Comparison of ENCODE assay signal across 8 mouse cellular contexts in the genomic region with DNA sequence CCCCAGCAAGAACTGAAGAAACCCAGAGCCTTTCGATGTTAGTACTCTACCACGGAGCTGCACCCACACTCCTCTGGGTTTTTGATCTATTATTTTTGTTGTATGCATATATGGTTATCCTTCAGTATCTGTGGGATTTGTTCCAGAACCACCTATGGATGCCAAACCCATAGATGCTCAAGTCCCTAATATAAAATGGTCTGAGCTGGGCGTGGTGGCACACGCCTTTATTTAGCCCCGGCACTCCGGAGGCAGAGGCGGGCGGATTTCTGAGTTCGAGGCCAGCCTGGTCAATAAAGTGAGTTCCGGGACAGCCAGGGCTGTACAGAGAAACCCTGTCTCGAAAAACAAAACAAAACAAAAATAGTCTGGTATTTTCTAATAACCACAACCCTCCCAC. TPM values are rescaled to one million over a fixed set of nuclear protein-coding genes. Genes with fewer than 3 reads are reported as not detected.
DNase-seq lines count a peak whose midpoint lies in the region; ATAC-seq and TF ChIP-seq lines count a peak whose summit lies in the region.

No protein-coding gene starts in this region.

- H3K27me3 ChIP-seq in kidney, embryonic 14.5 days (ENCODE audit: control insufficient read depth, insufficient read depth, low read length) = no peaks in the 10 kb centered on the region
- H3K27me3 ChIP-seq in embryonic facial prominence, embryonic 11.5 days (ENCODE audit: control insufficient read depth, insufficient read depth, low read length) = no peaks in the 10 kb centered on the region
- no peaks in the 10 kb centered on the region for H3K27me3 ChIP-seq in intestine, embryonic 16.5 days (replicated peaks; ENCODE audit: control insufficient read depth, insufficient read depth, low read length)
- no peaks in the 10 kb centered on the region for H3K27me3 ChIP-seq in myocyte (ENCODE audit: control insufficient read depth, insufficient read depth, insufficient read length)

- peaks cover 20% of the 10 kb centered on the region for H3K79me2 ChIP-seq in myocyte (ENCODE audit: control insufficient read depth, insufficient read depth)

- H3ac ChIP-seq in myocyte (ENCODE audit: control insufficient read depth, insufficient read length) = no peak overlapping the region

- peaks cover 55% of the 10 kb centered on the region for H3K36me3 ChIP-seq in kidney, embryonic 14.5 days (ENCODE audit: control insufficient read depth, insufficient read depth, low read length)
- H3K36me3 ChIP-seq in embryonic facial prominence, embryonic 11.5 days (replicated peaks; ENCODE audit: control insufficient read depth, insufficient read depth, low read depth, low read length) = peaks cover 10% of the 10 kb centered on the region
- peaks cover 14% of the 10 kb centered on the region for H3K36me3 ChIP-seq in intestine, embryonic 16.5 days (ENCODE audit: control insufficient read depth, insufficient read depth, low read length)
- H3K36me3 ChIP-seq in myocyte (ENCODE audit: control insufficient read depth, insufficient read depth) = peaks cover 27% of the 10 kb centered on the region

- TF ChIP-seq POLR2A in myocyte (IDR thresholded peaks at IDR 0.05; ENCODE audit: insufficient read length, low read depth) = no peak

- ATAC-seq in kidney, embryonic 14.5 days (ENCODE audit: low FRiP score, low TSS enrichment) = peak; percentile 3; the same call in 1 of the 2 replicates
- peak; percentile 1; the same call in 1 of the 2 replicates for ATAC-seq in embryonic facial prominence, embryonic 11.5 days (replicated peaks; ENCODE audit: insufficient number of reproducible peaks, low FRiP score, low TSS enrichment, low read depth)
- peak; percentile 10 for ATAC-seq in intestine, embryonic 16.5 days

- H3K4me2 ChIP-seq in kidney, embryonic 14.5 days (replicated peaks; ENCODE audit: low read depth, low read length) = peak overlapping the region; percentile 54
- peak overlapping the region; percentile 36 for H3K4me2 ChIP-seq in embryonic facial prominence, embryonic 11.5 days (ENCODE audit: low read depth, low read length)
- H3K4me2 ChIP-seq in intestine, embryonic 16.5 days (ENCODE audit: low read depth, low read length) = peak overlapping the region; percentile 55
- peak overlapping the region; percentile 85 for H3K4me2 ChIP-seq in myocyte (ENCODE audit: low read depth)

- no peak for DNase-seq in kidney, postnatal 4 days
- no peak for DNase-seq in embryonic facial prominence, embryonic 11.5 days (ENCODE audit: low spot score)
- DNase-seq in left cerebral cortex, adult 8-10 months (ENCODE audit: low spot score in 2 of 2) = no peak
- no peak for DNase-seq in adrenal gland, adult 18-20 months (ENCODE audit: low spot score in 2 of 2)
- no peak for DNase-seq in adrenal gland, postnatal 14 days

- H3K9me3 ChIP-seq in kidney, embryonic 14.5 days (ENCODE audit: control insufficient read depth, low read length) = no peaks in the 10 kb centered on the region
- no peaks in the 10 kb centered on the region for H3K9me3 ChIP-seq in embryonic facial prominence, embryonic 11.5 days (replicated peaks; ENCODE audit: control insufficient read depth, low read length)
- H3K9me3 ChIP-seq in intestine, embryonic 16.5 days (ENCODE audit: control insufficient read depth, low read length) = no peaks in the 10 kb centered on the region

- H3K9ac ChIP-seq in kidney, embryonic 14.5 days (ENCODE audit: low read depth, low read length) = peak overlapping the region; percentile 63
- peak overlapping the region; percentile 49 for H3K9ac ChIP-seq in embryonic facial prominence, embryonic 11.5 days (replicated peaks; ENCODE audit: low read length)
- peak overlapping the region; percentile 69 for H3K9ac ChIP-seq in intestine, embryonic 16.5 days (ENCODE audit: low read depth, low read length)

- peak overlapping the region; percentile 99 for H3K4me3 ChIP-seq in kidney, embryonic 14.5 days (ENCODE audit: low read length)
- peak overlapping the region; percentile 23 for H3K4me3 ChIP-seq in embryonic facial prominence, embryonic 11.5 days (ENCODE audit: low read depth, low read length)
- H3K4me3 ChIP-seq in intestine, embryonic 16.5 days (ENCODE audit: low read length) = peak overlapping the region; percentile 47
- peak overlapping the region; percentile 94 for H3K4me3 ChIP-seq in myocyte

- peaks cover 8% of the 10 kb centered on the region; the same call in 1 of the 2 replicates for H3K4me1 ChIP-seq in kidney, embryonic 14.5 days (ENCODE audit: control insufficient read depth, insufficient read depth, low read length)
- H3K4me1 ChIP-seq in embryonic facial prominence, embryonic 11.5 days (ENCODE audit: control insufficient read depth, insufficient read depth, low read length) = no peaks in the 10 kb centered on the region
- peaks cover 12% of the 10 kb centered on the region for H3K4me1 ChIP-seq in intestine, embryonic 16.5 days (ENCODE audit: control insufficient read depth, insufficient read depth, low read length)

- H3K27ac ChIP-seq in kidney, embryonic 14.5 days (ENCODE audit: low read depth, low read length) = peak overlapping the region; percentile 71
- H3K27ac ChIP-seq in embryonic facial prominence, embryonic 11.5 days (replicated peaks; ENCODE audit: low read depth, low read length) = peak overlapping the region; percentile 56
- no peak overlapping the region; the same call in 1 of the 2 replicates for H3K27ac ChIP-seq in intestine, embryonic 16.5 days (ENCODE audit: low read length)

- WGBS in kidney, embryonic 14.5 days = 57% methylated on average over 11 of the region's 11 CpGs
- 64% methylated on average over 11 of the region's 11 CpGs for WGBS in embryonic facial prominence, embryonic 11.5 days
- WGBS in intestine, embryonic 16.5 days = 46% methylated on average over 11 of the region's 11 CpGs

TF ChIP-seq in myocyte, 11 proteins besides CTCF, POLR2A, EP300 and RAD21 (continues in another document):
- no peak for TF ChIP-seq E2F4 (IDR thresholded peaks at IDR 0.05; ENCODE audit: insufficient read depth)
- no peak for TF ChIP-seq MYOD1 (IDR thresholded peaks at IDR 0.05; ENCODE audit: control insufficient read depth in 1 of 3, insufficient read length in 2 of 3, low read depth in 2 of 3)
- no peak for TF ChIP-seq REST (IDR thresholded peaks at IDR 0.05; ENCODE audit: insufficient read depth, insufficient read length)
- no peak for TF ChIP-seq TCF3 (IDR thresholded peaks at IDR 0.05; ENCODE audit: insufficient read length, low read depth)
- no peak for TF ChIP-seq SRF (IDR thresholded peaks at IDR 0.05; ENCODE audit: control insufficient read depth, insufficient read length, low read depth)
- no peak for TF ChIP-seq CEBPB (IDR thresholded peaks at IDR 0.05; ENCODE audit: insufficient read depth, poor library complexity, severe bottlenecking)
- no peak for TF ChIP-seq MYOG (IDR thresholded peaks at IDR 0.05; ENCODE audit: control insufficient read depth in 1 of 3, insufficient read depth in 1 of 3, insufficient read length in 2 of 3, low read depth in 2 of 3)
- TF ChIP-seq MAX (IDR thresholded peaks at IDR 0.05; ENCODE audit: low read depth) = no peak
- TF ChIP-seq POLR2AphosphoS2 (IDR thresholded peaks at IDR 0.05; ENCODE audit: insufficient read length, low read depth) = no peak

RNA-seq across cellular contexts. Expression of a gene that starts 0.6 kb away (rescaled TPM):
- 2,066 and 2,566 TPM in 2 replicates for polyA plus RNA-seq in kidney, embryonic 14.5 days (2014; fragmentation: Nextera tagmentation; extraction: Ambion mirVana)
- polyA plus RNA-seq in embryonic facial prominence, embryonic 11.5 days (2014; fragmentation: Nextera tagmentation; extraction: Ambion mirVana) = 1,419 and 1,591 TPM in 2 replicates
- polyA plus RNA-seq in intestine, embryonic 16.5 days (2015; fragmentation: Nextera tagmentation; extraction: Ambion mirVana) = 1,264 and 1,381 TPM in 2 replicates
- polyA plus RNA-seq in myocyte (2012; fragmentation: generic; extraction: Trizol) = 2,555 TPM
- total RNA-seq in left cerebral cortex, adult 8-10 months (2022) = 100 to 1,000 TPM; 420 to 493 (median 451) TPM
- 100 to 1,000 TPM; 726 to 738 TPM for total RNA-seq in adrenal gland, adult 18-20 months (2021)
- 729 and 883 TPM in 2 replicates for total RNA-seq in adrenal gland, postnatal 14 days (2021)

RNA-seq across cellular contexts. Expression of a gene that starts 16.7 kb away (rescaled TPM):
- 26.2 and 30.3 TPM in 2 replicates for polyA plus RNA-seq in kidney, embryonic 14.5 days (2014; fragmentation: Nextera tagmentation; extraction: Ambion mirVana)
- 33.2 and 36.9 TPM in 2 replicates for polyA plus RNA-seq in embryonic facial prominence, embryonic 11.5 days (2014; fragmentation: Nextera tagmentation; extraction: Ambion mirVana)
- polyA plus RNA-seq in intestine, embryonic 16.5 days (2015; fragmentation: Nextera tagmentation; extraction: Ambion mirVana) = 24.3 and 28.9 TPM in 2 replicates
- polyA plus RNA-seq in myocyte (2012; fragmentation: generic; extraction: Trizol) = 12.9 TPM
- total RNA-seq in left cerebral cortex, adult 8-10 months (2022) = 10 to 100 TPM; 21.0 to 24.1 (median 22.5) TPM
- total RNA-seq in adrenal gland, adult 18-20 months (2021) = 10 to 100 TPM; 27.3 to 30.0 TPM
- 21.6 and 22.6 TPM in 2 replicates for total RNA-seq in adrenal gland, postnatal 14 days (2021)

RNA-seq across cellular contexts. Expression of a gene that starts 22.6 kb away (rescaled TPM):
- not detected in 2 replicates for polyA plus RNA-seq in kidney, embryonic 14.5 days (2014; fragmentation: Nextera tagmentation; extraction: Ambion mirVana)
- 0.60 and 1.1 TPM in 2 replicates for polyA plus RNA-seq in embryonic facial prominence, embryonic 11.5 days (2014; fragmentation: Nextera tagmentation; extraction: Ambion mirVana)
- polyA plus RNA-seq in intestine, embryonic 16.5 days (2015; fragmentation: Nextera tagmentation; extraction: Ambion mirVana) = not detected in 2 replicates
- not detected for polyA plus RNA-seq in myocyte (2012; fragmentation: generic; extraction: Trizol)
- total RNA-seq in left cerebral cortex, adult 8-10 months (2022) = 100 to 1,000 TPM; 408 to 480 (median 458) TPM
- not detected for total RNA-seq in adrenal gland, adult 18-20 months (2021)
- total RNA-seq in adrenal gland, postnatal 14 days (2021) = 0.15 TPM in 1 of 2 replicates, not detected in the other

RNA-seq across cellular contexts. Expression of a gene that starts 35.0 kb away (rescaled TPM):
- polyA plus RNA-seq in kidney, embryonic 14.5 days (2014; fragmentation: Nextera tagmentation; extraction: Ambion mirVana) = not detected in 2 replicates
- polyA plus RNA-seq in embryonic facial prominence, embryonic 11.5 days (2014; fragmentation: Nextera tagmentation; extraction: Ambion mirVana) = not detected in 2 replicates
- 0.70 and 0.72 TPM in 2 replicates for polyA plus RNA-seq in intestine, embryonic 16.5 days (2015; fragmentation: Nextera tagmentation; extraction: Ambion mirVana)
- not detected for polyA plus RNA-seq in myocyte (2012; fragmentation: generic; extraction: Trizol)
- not detected for total RNA-seq in left cerebral cortex, adult 8-10 months (2022)
- total RNA-seq in adrenal gland, adult 18-20 months (2021) = not detected
- 0.41 TPM in 1 of 2 replicates, not detected in the other for total RNA-seq in adrenal gland, postnatal 14 days (2021)

RNA-seq across cellular contexts. Expression of a gene that starts 57.2 kb away (rescaled TPM):
- 3.0 and 7.4 TPM in 2 replicates for polyA plus RNA-seq in kidney, embryonic 14.5 days (2014; fragmentation: Nextera tagmentation; extraction: Ambion mirVana)
- polyA plus RNA-seq in embryonic facial prominence, embryonic 11.5 days (2014; fragmentation: Nextera tagmentation; extraction: Ambion mirVana) = 2.4 and 3.4 TPM in 2 replicates
- 8.3 and 9.2 TPM in 2 replicates for polyA plus RNA-seq in intestine, embryonic 16.5 days (2015; fragmentation: Nextera tagmentation; extraction: Ambion mirVana)
- not detected for polyA plus RNA-seq in myocyte (2012; fragmentation: generic; extraction: Trizol)
- 10 to 100 TPM; 33.1 to 69.0 (median 47.4) TPM for total RNA-seq in left cerebral cortex, adult 8-10 months (2022)
- 1 to 10 TPM; 2.8 to 3.4 TPM for total RNA-seq in adrenal gland, adult 18-20 months (2021)
- total RNA-seq in adrenal gland, postnatal 14 days (2021) = 2.4 and 3.8 TPM in 2 replicates

Comparison
In these comparisons a context has a peak if more than half of its experiments do, and no peak if none do; other contexts are left out.
1. H3K4me3 ChIP-seq: peak in every context shown above with its lines; median percentile 99 in kidney, embryonic 14.5 days; 94 in myocyte; 47 in intestine, embryonic 16.5 days; 23 in embryonic facial prominence, embryonic 11.5 days.